Mouse (Mus musculus): ENCODE data around the gene Slc35a2. TPM values are rescaled to one million over a fixed set of nuclear protein-coding genes. Genes with fewer than 3 reads are reported as not detected.

The Slc35a2 gene
- polyA plus RNA-seq, 1 experiment from 2014 or later: 16.9 TPM

Other genes with a start within 250 kb of the Slc35a2 start
- 0.74 and 1.6 TPM in 2 replicates for gene Syp, start 245.6 kb upstream of the Slc35a2 start, polyA plus RNA-seq (2014; fragmentation: Nextera tagmentation; extraction: Ambion mirVana)
- 4.4 and 5.2 TPM in 2 replicates for gene Prickle3, start 226.8 kb upstream of the Slc35a2 start, polyA plus RNA-seq (2014; fragmentation: Nextera tagmentation; extraction: Ambion mirVana)
- 171 and 181 TPM in 2 replicates for gene Plp2, start 212.6 kb upstream of the Slc35a2 start, polyA plus RNA-seq (2014; fragmentation: Nextera tagmentation; extraction: Ambion mirVana)
- gene Magix, start 202.8 kb upstream of the Slc35a2 start, polyA plus RNA-seq (2014; fragmentation: Nextera tagmentation; extraction: Ambion mirVana): not detected in 2 replicates
- gene Gpkow, start 186.9 kb upstream of the Slc35a2 start, polyA plus RNA-seq (2014; fragmentation: Nextera tagmentation; extraction: Ambion mirVana): 31.2 and 35.7 TPM in 2 replicates
- gene Wdr45, start 169.7 kb upstream of the Slc35a2 start, polyA plus RNA-seq (2014; fragmentation: Nextera tagmentation; extraction: Ambion mirVana): 16.0 and 16.2 TPM in 2 replicates
- 0.34 TPM in 1 of 2 replicates, not detected in the other for gene Gm45208, start 161.8 kb upstream of the Slc35a2 start, polyA plus RNA-seq (2014; fragmentation: Nextera tagmentation; extraction: Ambion mirVana)
- gene Praf2, start 155.6 kb upstream of the Slc35a2 start, polyA plus RNA-seq (2014; fragmentation: Nextera tagmentation; extraction: Ambion mirVana): 52.3 and 55.9 TPM in 2 replicates
- gene Ccdc120, start 133.1 kb upstream of the Slc35a2 start, polyA plus RNA-seq (2014; fragmentation: Nextera tagmentation; extraction: Ambion mirVana): 5.2 and 8.5 TPM in 2 replicates
- 12.1 and 15.0 TPM in 2 replicates for gene Tfe3, start 121.5 kb upstream of the Slc35a2 start, polyA plus RNA-seq (2014; fragmentation: Nextera tagmentation; extraction: Ambion mirVana)
- gene Gripap1, start 94.3 kb upstream of the Slc35a2 start, polyA plus RNA-seq (2014; fragmentation: Nextera tagmentation; extraction: Ambion mirVana): 26.5 and 26.8 TPM in 2 replicates
- gene Kcnd1, start 61.7 kb upstream of the Slc35a2 start, polyA plus RNA-seq (2014; fragmentation: Nextera tagmentation; extraction: Ambion mirVana): 1.6 TPM in 2 replicates
- 22.9 and 23.7 TPM in 2 replicates for gene Otud5, start 42.7 kb upstream of the Slc35a2 start, polyA plus RNA-seq (2014; fragmentation: Nextera tagmentation; extraction: Ambion mirVana)
- 5.2 and 5.7 TPM in 2 replicates for gene Pim2, start 5.8 kb upstream of the Slc35a2 start, polyA plus RNA-seq (2014; fragmentation: Nextera tagmentation; extraction: Ambion mirVana)
- gene Pqbp1, start 15.2 kb downstream of the Slc35a2 start, polyA plus RNA-seq (2014; fragmentation: Nextera tagmentation; extraction: Ambion mirVana): 81.0 and 88.2 TPM in 2 replicates
- gene Timm17b, start 15.3 kb downstream of the Slc35a2 start, polyA plus RNA-seq (2014; fragmentation: Nextera tagmentation; extraction: Ambion mirVana): 135 and 152 TPM in 2 replicates
- not detected in 2 replicates for gene Gm10491, start 23.8 kb downstream of the Slc35a2 start, polyA plus RNA-seq (2014; fragmentation: Nextera tagmentation; extraction: Ambion mirVana)
- gene Gm10490, start 25.5 kb downstream of the Slc35a2 start, polyA plus RNA-seq (2014; fragmentation: Nextera tagmentation; extraction: Ambion mirVana): not detected in 2 replicates
- gene Pcsk1n, start 35.8 kb downstream of the Slc35a2 start, polyA plus RNA-seq (2014; fragmentation: Nextera tagmentation; extraction: Ambion mirVana): 0.10 and 0.23 TPM in 2 replicates
- gene Eras, start 44.6 kb downstream of the Slc35a2 start, polyA plus RNA-seq (2014; fragmentation: Nextera tagmentation; extraction: Ambion mirVana): not detected in 2 replicates
- 23.8 and 27.2 TPM in 2 replicates for gene Hdac6, start 63.9 kb downstream of the Slc35a2 start, polyA plus RNA-seq (2014; fragmentation: Nextera tagmentation; extraction: Ambion mirVana)
- 13.7 and 16.6 TPM in 2 replicates for gene Gata1, start 94.0 kb downstream of the Slc35a2 start, polyA plus RNA-seq (2014; fragmentation: Nextera tagmentation; extraction: Ambion mirVana)
- 0.82 TPM in 1 of 2 replicates, not detected in the other for gene Glod5, start 134.5 kb downstream of the Slc35a2 start, polyA plus RNA-seq (2014; fragmentation: Nextera tagmentation; extraction: Ambion mirVana)
- 46.1 and 48.6 TPM in 2 replicates for gene Suv39h1, start 190.7 kb downstream of the Slc35a2 start, polyA plus RNA-seq (2014; fragmentation: Nextera tagmentation; extraction: Ambion mirVana)
- 0.39 and 0.43 TPM in 2 replicates for gene Was, start 206.5 kb downstream of the Slc35a2 start, polyA plus RNA-seq (2014; fragmentation: Nextera tagmentation; extraction: Ambion mirVana)
- 21.8 and 22.6 TPM in 2 replicates for gene Wdr13, start 248.9 kb downstream of the Slc35a2 start, polyA plus RNA-seq (2014; fragmentation: Nextera tagmentation; extraction: Ambion mirVana)

All from heart, embryonic 11.5 days (tissue).